Mouse (Mus musculus) lung, postnatal 10 days (tissue): ENCODE measurements at regions not wholly inside any gene's neighbourhood (a gene's known extent, or its start where the extent isn't known, plus 50 kb on each side); places are given as distances from the start of the nearest gene placed in this dataset.

Source experiments
- DNase-seq: peaks from one replicate; pipeline ENCODE4 v3.0.0; 2021

GRCm38 (mm10) chr6:50974961-50975360 lies 320.7 kb upstream of the Npvf start:
- DNase-seq, result no peak

GRCm38 (mm10) chr6:50976973-50977372 lies 322.7 kb upstream of the Npvf start:
- no peak for DNase-seq

- DNase-seq, result peak; percentile 29
Measured at GRCm38 (mm10) chr6:50977381-50977780, 323.1 kb upstream of the Npvf start.

GRCm38 (mm10) chr6:50978016-50978415 lies 323.8 kb upstream of the Npvf start:
- DNase-seq, result no peak

- DNase-seq, result peak; percentile 70
Measured at GRCm38 (mm10) chr6:50978571-50978970, 324.3 kb upstream of the Npvf start.

GRCm38 (mm10) chr6:50979764-50980163 lies 325.5 kb upstream of the Npvf start:
- DNase-seq, result no peak

- no peak for DNase-seq
Measured at GRCm38 (mm10) chr6:50980311-50980710, 326.1 kb upstream of the Npvf start.

GRCm38 (mm10) chr6:50981702-50982309 lies 327.6 kb upstream of the Npvf start:
- DNase-seq, result no peak

- DNase-seq, result no peak
Measured at GRCm38 (mm10) chr6:50982856-50983255, 328.6 kb upstream of the Npvf start.

- DNase-seq, result no peak
Measured at GRCm38 (mm10) chr6:50983511-50984099, 329.4 kb upstream of the Npvf start.

- no peak for DNase-seq
Measured at GRCm38 (mm10) chr6:50984157-50984905, 330.1 kb upstream of the Npvf start.

- no peak for DNase-seq
Measured at GRCm38 (mm10) chr6:50986270-50986924, 332.2 kb upstream of the Npvf start.

GRCm38 (mm10) chr6:50988561-50988960 lies 334.3 kb upstream of the Npvf start:
- no peak for DNase-seq

GRCm38 (mm10) chr6:50991528-50992125 lies 337.4 kb upstream of the Npvf start:
- DNase-seq, result no peak

GRCm38 (mm10) chr6:50993952-50994351 lies 339.7 kb upstream of the Npvf start:
- no peak for DNase-seq

GRCm38 (mm10) chr6:51002713-51003112 lies 348.5 kb upstream of the Npvf start:
- DNase-seq, result no peak

GRCm38 (mm10) chr6:51006074-51006591 lies 351.9 kb upstream of the Npvf start:
- no peak for DNase-seq

- DNase-seq, result peak; percentile 30
Measured at GRCm38 (mm10) chr6:51009526-51010340, 355.5 kb upstream of the Npvf start.

GRCm38 (mm10) chr6:51010536-51010935 lies 356.3 kb upstream of the Npvf start:
- DNase-seq, result no peak

GRCm38 (mm10) chr6:51012086-51012830 lies 358.0 kb upstream of the Npvf start:
- peak; percentile 50 for DNase-seq

GRCm38 (mm10) chr6:51015735-51016134 lies 361.5 kb upstream of the Npvf start:
- DNase-seq, result no peak
